Mouse (Mus musculus): ENCODE data around the gene Zswim4. TPM values are rescaled to one million over a fixed set of nuclear protein-coding genes. Genes with fewer than 3 reads are reported as not detected.

The Zswim4 gene
- polyA plus RNA-seq, 1 experiment from 2014 or later, result 20.6 TPM

- Histone ChIP-seq H3K4me3 (replicated peaks; ENCODE audit: low read length) (peak overlapping the region; percentile 93), H3K4me2 (replicated peaks) (peak overlapping the region; percentile 71), H3K9ac (peak overlapping the region; percentile 96), H3K27me3 (ENCODE audit: control insufficient read depth, insufficient read depth, low read length) (no peaks in the 10 kb centered on the region), H3K9me3 (ENCODE audit: control insufficient read depth, low read length) (no peaks in the 10 kb centered on the region), H3K36me3 (replicated peaks; ENCODE audit: control insufficient read depth, insufficient read depth) (peaks cover 40% of the 10 kb centered on the region), H3K27ac (peak overlapping the region; percentile 74; the same call in 1 of the 2 replicates), H3K4me1 (replicated peaks; ENCODE audit: control insufficient read depth, insufficient read depth, low read length) (peaks cover 23% of the 10 kb centered on the region)
- ATAC-seq (ENCODE audit: low FRiP score) (no peak), DNase-seq (ENCODE audit: low spot score) (no peak)
- WGBS, result 36% methylated on average over 10 of the region's 10 CpGs
Observed at GRCm38 (mm10) chr8:84235746-84236409, 977 bp downstream of the Zswim4 start.

- Histone ChIP-seq H3K4me1 (replicated peaks; ENCODE audit: control insufficient read depth, insufficient read depth, low read length) (peaks cover 21% of the 10 kb centered on the region), H3K4me3 (replicated peaks; ENCODE audit: low read length) (no peak overlapping the region), H3K27ac (no peak overlapping the region), H3K27me3 (ENCODE audit: control insufficient read depth, insufficient read depth, low read length) (no peaks in the 10 kb centered on the region), H3K9ac (no peak overlapping the region), H3K36me3 (replicated peaks; ENCODE audit: control insufficient read depth, insufficient read depth) (peaks cover 68% of the 10 kb centered on the region), H3K4me2 (replicated peaks) (no peak overlapping the region), H3K9me3 (ENCODE audit: control insufficient read depth, low read length) (no peaks in the 10 kb centered on the region)
- no peak for DNase-seq (ENCODE audit: low spot score)
- WGBS, result 94% methylated on average over 2 of the region's 2 CpGs
- no peak for ATAC-seq (ENCODE audit: low FRiP score)
Observed at GRCm38 (mm10) chr8:84233055-84233454, 3.8 kb downstream of the Zswim4 start.

GRCm38 (mm10) chr8:84230735-84231134, 6.1 kb downstream of the Zswim4 start:
- peaks cover 11% of the 10 kb centered on the region for H3K4me1 ChIP-seq (replicated peaks; ENCODE audit: control insufficient read depth, insufficient read depth, low read length)
- 76% methylated on average over 17 of the region's 17 CpGs for WGBS
- no peaks in the 10 kb centered on the region for H3K9me3 ChIP-seq (ENCODE audit: control insufficient read depth, low read length)
- no peak for ATAC-seq (ENCODE audit: low FRiP score)
- H3K9ac ChIP-seq, result no peak overlapping the region
- H3K4me3 ChIP-seq (replicated peaks; ENCODE audit: low read length), result no peak overlapping the region
- H3K27me3 ChIP-seq (ENCODE audit: control insufficient read depth, insufficient read depth, low read length), result no peaks in the 10 kb centered on the region
- no peak overlapping the region for H3K27ac ChIP-seq
- H3K4me2 ChIP-seq (replicated peaks), result no peak overlapping the region
- no peak for DNase-seq (ENCODE audit: low spot score)
- peaks cover 92% of the 10 kb centered on the region for H3K36me3 ChIP-seq (replicated peaks; ENCODE audit: control insufficient read depth, insufficient read depth)

DNA sequence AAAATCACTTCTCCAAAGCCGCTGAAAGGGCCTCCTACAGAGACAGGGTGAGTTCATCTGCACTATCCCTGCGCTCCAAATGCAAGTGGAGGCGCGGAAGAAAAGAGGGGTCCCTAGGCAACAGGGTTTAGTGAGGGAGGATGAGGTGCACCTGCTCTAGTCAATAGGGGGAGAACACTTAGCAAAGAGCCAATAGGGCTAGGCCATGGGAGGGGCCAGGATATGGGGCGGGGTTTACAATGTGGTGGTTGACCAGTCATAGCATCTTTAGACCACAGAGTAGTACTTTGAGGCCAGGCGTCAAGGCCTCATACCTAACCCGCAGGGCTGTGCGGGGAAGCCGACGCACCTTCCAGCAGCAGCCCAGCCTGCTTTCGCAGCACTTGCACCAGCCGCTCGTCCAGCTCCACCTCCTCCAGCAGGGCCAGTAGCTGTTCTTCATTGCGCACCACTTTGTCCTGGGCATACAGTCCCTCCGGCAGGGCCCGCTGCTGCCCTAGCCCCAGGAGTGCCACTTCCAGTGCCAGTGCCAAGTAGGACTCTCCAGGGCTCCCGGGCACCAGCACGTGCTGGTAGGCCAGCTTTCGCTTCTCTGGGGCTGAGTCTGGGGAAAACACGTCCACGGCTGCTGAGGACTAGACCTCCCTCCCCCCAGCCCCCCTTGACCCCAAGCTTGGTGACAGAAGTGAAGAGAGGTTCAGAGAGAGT, 13.4 kb downstream of the Zswim4 start:
- WGBS, result 83% methylated on average over 21 of the region's 21 CpGs
- Histone ChIP-seq H3K27me3 (ENCODE audit: control insufficient read depth, insufficient read depth, low read length) (no peaks in the 10 kb centered on the region), H3K36me3 (replicated peaks; ENCODE audit: control insufficient read depth, insufficient read depth) (peaks cover 100% of the 10 kb centered on the region), H3K4me1 (replicated peaks; ENCODE audit: control insufficient read depth, insufficient read depth, low read length) (no peaks in the 10 kb centered on the region), H3K4me3 (replicated peaks; ENCODE audit: low read length) (no peak overlapping the region), H3K4me2 (replicated peaks) (no peak overlapping the region), H3K9me3 (ENCODE audit: control insufficient read depth, low read length) (no peaks in the 10 kb centered on the region), H3K27ac (no peak overlapping the region), H3K9ac (no peak overlapping the region)
- DNase-seq (ENCODE audit: low spot score) (no peak), ATAC-seq (ENCODE audit: low FRiP score) (no peak)

GRCm38 (mm10) chr8:84222566-84223165, 14.2 kb downstream of the Zswim4 start:
- H3K4me3 ChIP-seq (replicated peaks; ENCODE audit: low read length), result no peak overlapping the region
- no peak overlapping the region for H3K27ac ChIP-seq
- no peaks in the 10 kb centered on the region for H3K4me1 ChIP-seq (replicated peaks; ENCODE audit: control insufficient read depth, insufficient read depth, low read length)
- no peak overlapping the region for H3K9ac ChIP-seq
- no peak for ATAC-seq (ENCODE audit: low FRiP score)
- DNase-seq (ENCODE audit: low spot score), result no peak
- peaks cover 100% of the 10 kb centered on the region for H3K36me3 ChIP-seq (replicated peaks; ENCODE audit: control insufficient read depth, insufficient read depth)
- no peak overlapping the region for H3K4me2 ChIP-seq (replicated peaks)
- WGBS, result 94% methylated on average over 9 of the region's 9 CpGs
- H3K27me3 ChIP-seq (ENCODE audit: control insufficient read depth, insufficient read depth, low read length), result no peaks in the 10 kb centered on the region
- H3K9me3 ChIP-seq (ENCODE audit: control insufficient read depth, low read length), result no peaks in the 10 kb centered on the region

GRCm38 (mm10) chr8:84220105-84220504, 16.8 kb downstream of the Zswim4 start:
- 92% methylated on average over 7 of the region's 7 CpGs for WGBS
- Histone ChIP-seq H3K27ac (no peak overlapping the region), H3K4me3 (replicated peaks; ENCODE audit: low read length) (no peak overlapping the region), H3K27me3 (ENCODE audit: control insufficient read depth, insufficient read depth, low read length) (no peaks in the 10 kb centered on the region), H3K4me1 (replicated peaks; ENCODE audit: control insufficient read depth, insufficient read depth, low read length) (no peaks in the 10 kb centered on the region), H3K36me3 (replicated peaks; ENCODE audit: control insufficient read depth, insufficient read depth) (peaks cover 100% of the 10 kb centered on the region), H3K9ac (no peak overlapping the region), H3K4me2 (replicated peaks) (no peak overlapping the region), H3K9me3 (ENCODE audit: control insufficient read depth, low read length) (no peaks in the 10 kb centered on the region)
- ATAC-seq (ENCODE audit: low FRiP score) (no peak), DNase-seq (ENCODE audit: low spot score) (no peak)

DNA sequence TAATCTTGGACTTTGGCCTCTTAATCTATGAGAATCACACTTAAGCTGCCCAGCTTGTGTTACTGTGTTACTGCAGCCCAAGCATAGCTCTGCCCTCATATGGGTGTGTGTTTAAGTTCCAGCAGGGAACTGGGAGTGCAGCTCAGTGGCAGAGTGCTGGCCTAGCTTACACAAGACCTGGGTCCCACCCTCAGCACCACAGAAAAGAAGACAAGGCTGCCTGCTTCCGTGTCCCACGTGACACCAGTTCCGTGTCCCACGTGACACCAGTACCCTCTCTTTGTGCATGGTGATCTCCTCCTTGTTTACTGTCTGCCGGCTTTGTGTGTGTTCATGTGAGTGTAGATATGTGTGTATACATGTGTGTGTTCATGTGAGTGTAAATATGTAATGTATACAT, 18.7 kb downstream of the Zswim4 start:
- Histone ChIP-seq H3K36me3 (replicated peaks; ENCODE audit: control insufficient read depth, insufficient read depth) (peaks cover 100% of the 10 kb centered on the region), H3K27me3 (ENCODE audit: control insufficient read depth, insufficient read depth, low read length) (no peaks in the 10 kb centered on the region), H3K9ac (no peak overlapping the region), H3K27ac (no peak overlapping the region), H3K4me3 (replicated peaks; ENCODE audit: low read length) (no peak overlapping the region), H3K4me1 (replicated peaks; ENCODE audit: control insufficient read depth, insufficient read depth, low read length) (no peaks in the 10 kb centered on the region), H3K9me3 (ENCODE audit: control insufficient read depth, low read length) (no peaks in the 10 kb centered on the region), H3K4me2 (replicated peaks) (no peak overlapping the region)
- WGBS, result 95% methylated on average over 5 of the region's 5 CpGs
- no peak for DNase-seq (ENCODE audit: low spot score)
- ATAC-seq (ENCODE audit: low FRiP score), result no peak

DNA sequence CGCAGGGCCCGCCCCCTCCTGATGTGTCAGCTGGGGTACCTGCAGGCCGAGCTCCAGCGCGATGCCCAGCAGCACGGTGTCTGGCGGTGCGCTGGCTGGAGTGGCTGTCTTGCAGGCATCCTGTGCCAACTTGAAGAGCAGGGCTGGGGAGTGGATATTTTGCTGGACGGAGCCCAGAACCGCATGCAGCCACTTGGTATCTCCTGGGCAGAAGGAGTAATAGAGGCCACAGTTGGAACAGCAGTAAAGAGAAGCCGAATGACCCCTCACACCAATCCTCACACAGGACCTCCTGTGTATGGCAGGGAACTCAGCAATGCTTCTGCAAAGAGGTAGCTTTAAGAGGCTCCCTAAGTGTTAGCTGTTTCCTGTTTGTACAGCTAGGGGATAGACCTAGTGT, 19.6 kb downstream of the Zswim4 start:
- DNase-seq (ENCODE audit: low spot score), result no peak
- WGBS, result 96% methylated on average over 11 of the region's 11 CpGs
- no peaks in the 10 kb centered on the region for H3K4me1 ChIP-seq (replicated peaks; ENCODE audit: control insufficient read depth, insufficient read depth, low read length)

GRCm38 (mm10) chr8:84213277-84213676, 23.6 kb downstream of the Zswim4 start:
- ATAC-seq (ENCODE audit: low FRiP score), result no peak
- Histone ChIP-seq H3K9ac (no peak overlapping the region), H3K4me3 (replicated peaks; ENCODE audit: low read length) (no peak overlapping the region), H3K4me1 (replicated peaks; ENCODE audit: control insufficient read depth, insufficient read depth, low read length) (peaks cover 15% of the 10 kb centered on the region), H3K27me3 (ENCODE audit: control insufficient read depth, insufficient read depth, low read length) (no peaks in the 10 kb centered on the region), H3K36me3 (replicated peaks; ENCODE audit: control insufficient read depth, insufficient read depth) (peaks cover 87% of the 10 kb centered on the region), H3K9me3 (ENCODE audit: control insufficient read depth, low read length) (no peaks in the 10 kb centered on the region), H3K27ac (no peak overlapping the region), H3K4me2 (replicated peaks) (no peak overlapping the region)
- DNase-seq (ENCODE audit: low spot score), result no peak
- WGBS, result 96% methylated on average over 4 of the region's 4 CpGs

More for the DNA sequence above, 19.6 kb downstream of the Zswim4 start:
- Histone ChIP-seq H3K27ac (no peak overlapping the region), H3K9me3 (ENCODE audit: control insufficient read depth, low read length) (no peaks in the 10 kb centered on the region), H3K27me3 (ENCODE audit: control insufficient read depth, insufficient read depth, low read length) (no peaks in the 10 kb centered on the region), H3K9ac (no peak overlapping the region), H3K4me2 (replicated peaks) (no peak overlapping the region), H3K36me3 (replicated peaks; ENCODE audit: control insufficient read depth, insufficient read depth) (peaks cover 100% of the 10 kb centered on the region), H3K4me3 (replicated peaks; ENCODE audit: low read length) (no peak overlapping the region)
- no peak for ATAC-seq (ENCODE audit: low FRiP score)
